Mouse (Mus musculus) MEL (cell line): ENCODE results near the gene Map4. TPM values are rescaled to one million over a fixed set of nuclear protein-coding genes. Genes with fewer than 3 reads are reported as not detected.

Source experiments
- DNase-seq: peaks from one replicate; pipeline ENCODE4 v3.0.0; 2011; ENCODE audit warnings: low read depth, low spot score
- H3K27ac ChIP-seq: 2 replicates; pipeline ENCODE4 v1.5.1; 2012; ENCODE audit warnings: low read depth, mild to moderate bottlenecking, control low read depth, low read length, moderate library complexity; ENCODE audit not compliant: control insufficient read depth
- H3K27me3 ChIP-seq, 2 experiments: fragments of 150-350 bp in 1 of 2; sonication (generic) in 1 of 2; 2 replicates each; pipeline ENCODE4 v1.6.1; 2012; ENCODE audit warnings: low read length in 2 of 2, mild to moderate bottlenecking in 2 of 2, improper control_type of control experiment in 1 of 2, moderate library complexity in 1 of 2; ENCODE audit not compliant: insufficient read depth in 2 of 2, control insufficient read depth in 1 of 2
- H3K36me3 ChIP-seq, 2 experiments: 2 replicates each; pipeline ENCODE4 v1.6.1; 2012 to 2014; ENCODE audit warnings: low read length in 2 of 2, improper control_type of control experiment in 1 of 2, inconsistent platforms in 1 of 2, mild to moderate bottlenecking in 1 of 2; ENCODE audit not compliant: insufficient read depth in 2 of 2, control insufficient read depth in 1 of 2
- H3K4me1 ChIP-seq, 2 experiments: fragments of 150-350 bp in 1 of 2; sonication (generic) in 1 of 2; 2 replicates each; pipeline ENCODE4 v1.6.1; 2012; ENCODE audit warnings: low read length in 2 of 2, improper control_type of control experiment in 1 of 2, mild to moderate bottlenecking in 1 of 2; ENCODE audit not compliant: insufficient read depth in 2 of 2, control insufficient read depth in 1 of 2
- H3K4me3 ChIP-seq, 2 experiments: fragments of 150-350 bp in 1 of 2; sonication (generic) in 1 of 2; 2 replicates each; pipeline ENCODE4 v1.5.1; 2012; ENCODE audit warnings: low read depth in 2 of 2, low read length in 2 of 2, mild to moderate bottlenecking in 2 of 2, moderate library complexity in 2 of 2, control low read depth in 1 of 2, improper control_type of control experiment in 1 of 2; ENCODE audit not compliant: control insufficient read depth in 1 of 2, insufficient read depth in 1 of 2
- H3K79me2 ChIP-seq: 2 replicates; pipeline ENCODE4 v1.6.1; 2012; ENCODE audit warnings: mild to moderate bottlenecking, low read length, moderate library complexity; ENCODE audit not compliant: control insufficient read depth, poor library complexity, insufficient read depth
- H3K9ac ChIP-seq: 2 replicates; pipeline ENCODE4 v1.6.1; 2012; ENCODE audit warnings: low read depth, mild to moderate bottlenecking, control low read depth, low read length, moderate library complexity; ENCODE audit not compliant: control insufficient read depth, poor library complexity, severe bottlenecking
- H3K9me3 ChIP-seq: fragments of 150-350 bp; sonication (generic); replicated peaks from 2 replicates; pipeline ENCODE4 v1.6.1; 2012; ENCODE audit warnings: mild to moderate bottlenecking, low read length, improper control_type of control experiment, moderate library complexity; ENCODE audit not compliant: insufficient read depth
- CTCF ChIP-seq, 3 experiments: IDR thresholded peaks in 2 of 3; conservative IDR thresholded peaks in 1 of 3; 2 replicates each; pipeline ENCODE4 v1.5.1; 2011 to 2012; ENCODE audit warnings: low read length in 3 of 3, low read depth in 2 of 3, mild to moderate bottlenecking in 2 of 3, improper control_type of control experiment in 1 of 3, inconsistent platforms in 1 of 3, mixed read lengths in 1 of 3, moderate library complexity in 1 of 3; ENCODE audit not compliant: control insufficient read depth in 1 of 3, insufficient read depth in 1 of 3, poor library complexity in 1 of 3, severe bottlenecking in 1 of 3
- ELF1 ChIP-seq: IDR thresholded peaks from 2 replicates; pipeline ENCODE4 v1.6.1; 2014; ENCODE audit warnings: low read depth, mild to moderate bottlenecking, inconsistent platforms, low read length, improper control_type of control experiment, moderate library complexity
- ETS1 ChIP-seq: IDR thresholded peaks from 2 replicates; pipeline ENCODE4 v1.6.1; 2012; ENCODE audit warnings: low read depth, mild to moderate bottlenecking, inconsistent platforms, low read length, improper control_type of control experiment, moderate library complexity
- HCFC1 ChIP-seq: IDR thresholded peaks from 2 replicates; pipeline ENCODE4 v1.6.1; 2012; ENCODE audit warnings: low read depth, mild to moderate bottlenecking, inconsistent platforms, low read length, improper control_type of control experiment, moderate library complexity
- JUND ChIP-seq: IDR thresholded peaks from 2 replicates; pipeline ENCODE4 v1.6.1; 2011; ENCODE audit warnings: low read depth, mild to moderate bottlenecking, improper control_type of control experiment, low read length
- KAT2A ChIP-seq: conservative IDR thresholded peaks from 2 replicates; pipeline ENCODE4 v1.6.1; 2012; ENCODE audit warnings: low read depth, low read length, improper control_type of control experiment, inconsistent platforms
- MAFK ChIP-seq: IDR thresholded peaks from 2 replicates; pipeline ENCODE4 v1.6.1; 2011; ENCODE audit warnings: low read depth, mild to moderate bottlenecking, low read length, improper control_type of control experiment, borderline replicate concordance
- MAX ChIP-seq: IDR thresholded peaks from 2 replicates; pipeline ENCODE4 v1.6.1; 2011; ENCODE audit warnings: low read length, improper control_type of control experiment
- MAZ ChIP-seq: IDR thresholded peaks from 2 replicates; pipeline ENCODE4 v1.6.1; 2012; ENCODE audit warnings: low read depth, mild to moderate bottlenecking, inconsistent platforms, low read length, improper control_type of control experiment
- MEF2A ChIP-seq: IDR thresholded peaks from 2 replicates; pipeline ENCODE4 v1.6.1; 2014; ENCODE audit warnings: low read depth, mild to moderate bottlenecking, inconsistent platforms, low read length, improper control_type of control experiment; ENCODE audit not compliant: poor library complexity, insufficient replicate concordance, severe bottlenecking; ENCODE audit errors: extremely low read depth
- MXI1 ChIP-seq: IDR thresholded peaks from 2 replicates; pipeline ENCODE4 v1.6.1; 2011; ENCODE audit warnings: mild to moderate bottlenecking, low read depth, low read length, improper control_type of control experiment
- MYC ChIP-seq: IDR thresholded peaks from 2 replicates; pipeline ENCODE4 v1.6.1; 2011; ENCODE audit warnings: low read depth, mild to moderate bottlenecking, low read length, improper control_type of control experiment, moderate library complexity
- NELFE ChIP-seq: IDR thresholded peaks from 2 replicates; pipeline ENCODE4 v1.6.1; 2011; ENCODE audit warnings: low read depth, low read length, improper control_type of control experiment
- NRF1 ChIP-seq: IDR thresholded peaks from 2 replicates; pipeline ENCODE4 v1.6.1; 2014; ENCODE audit warnings: low read depth, mild to moderate bottlenecking, inconsistent platforms, low read length, improper control_type of control experiment, moderate library complexity; ENCODE audit not compliant: poor library complexity, insufficient read depth, severe bottlenecking
- POLR2A ChIP-seq, 2 experiments: IDR thresholded peaks; 2 replicates each; pipeline ENCODE4 v1.6.1; 2011 to 2012; ENCODE audit warnings: low read length in 2 of 2, mild to moderate bottlenecking in 2 of 2, control low read depth in 1 of 2, improper control_type of control experiment in 1 of 2, low read depth in 1 of 2, moderate library complexity in 1 of 2; ENCODE audit not compliant: control insufficient read depth in 1 of 2, insufficient read depth in 1 of 2, poor library complexity in 1 of 2
- SIN3A ChIP-seq: IDR thresholded peaks from 2 replicates; pipeline ENCODE4 v1.6.1; 2012; ENCODE audit warnings: low read length, improper control_type of control experiment, inconsistent platforms
- TAL1 ChIP-seq: IDR thresholded peaks from 2 replicates; pipeline ENCODE4 v1.6.1; 2012; ENCODE audit warnings: mild to moderate bottlenecking, inconsistent platforms, low read length, moderate library complexity, mixed read lengths
- TBP ChIP-seq: IDR thresholded peaks from 2 replicates; pipeline ENCODE4 v1.8.0; 2011; ENCODE audit warnings: low read depth, low read length, improper control_type of control experiment
- TCF12 ChIP-seq: IDR thresholded peaks from 2 replicates; pipeline ENCODE4 v1.6.1; 2014; ENCODE audit warnings: low read depth, mild to moderate bottlenecking, inconsistent platforms, low read length, improper control_type of control experiment, moderate library complexity
- UBTF ChIP-seq: IDR thresholded peaks from 2 replicates; pipeline ENCODE4 v1.6.1; 2012; ENCODE audit warnings: low read depth, mild to moderate bottlenecking, inconsistent platforms, low read length, improper control_type of control experiment, moderate library complexity, borderline replicate concordance; ENCODE audit not compliant: insufficient read depth
- USF2 ChIP-seq, 2 experiments: IDR thresholded peaks; 2 replicates each; pipeline ENCODE4 v1.6.1; 2011 to 2012; ENCODE audit warnings: improper control_type of control experiment in 2 of 2, low read length in 2 of 2, borderline replicate concordance in 1 of 2, inconsistent platforms in 1 of 2, low read depth in 1 of 2, mild to moderate bottlenecking in 1 of 2; ENCODE audit not compliant: insufficient read depth in 1 of 2
- ZC3H11A ChIP-seq: IDR thresholded peaks from 2 replicates; pipeline ENCODE4 v1.6.1; 2012; ENCODE audit warnings: low read depth, mild to moderate bottlenecking, inconsistent platforms, low read length, improper control_type of control experiment
- ZNF384 ChIP-seq: IDR thresholded peaks from 2 replicates; pipeline ENCODE4 v1.6.1; 2012; ENCODE audit warnings: low read depth, mild to moderate bottlenecking, inconsistent platforms, low read length, improper control_type of control experiment
- polyA plus RNA-seq, 2 experiments: library from polyadenylated mRNA; stranded (reverse) in 1 of 2; unstranded in 1 of 2; fragments of >175 nt in 1 of 2; fragments of >200 nt in 1 of 2; gene quantifications; 2 replicates each; pipeline versions ENCODE4 v1.2.1 to v1.2.4; 2012; ENCODE audit warnings: low replicate concordance in 2 of 2, low read depth in 1 of 2; ENCODE audit not compliant: insufficient read length in 2 of 2, insufficient read depth in 1 of 2, missing spikeins in 1 of 2
- total RNA-seq: library from RNA; depleted of rRNA; stranded (reverse); fragments of 300-350 nt; gene quantifications from 2 replicates; pipeline ENCODE4 v1.2.3, GENCODE M21; 2012

Gene Map4
- total and polyA plus RNA-seq, 3 experiments, result 14.5 to 47.8 TPM; not detected in 1

DNA sequence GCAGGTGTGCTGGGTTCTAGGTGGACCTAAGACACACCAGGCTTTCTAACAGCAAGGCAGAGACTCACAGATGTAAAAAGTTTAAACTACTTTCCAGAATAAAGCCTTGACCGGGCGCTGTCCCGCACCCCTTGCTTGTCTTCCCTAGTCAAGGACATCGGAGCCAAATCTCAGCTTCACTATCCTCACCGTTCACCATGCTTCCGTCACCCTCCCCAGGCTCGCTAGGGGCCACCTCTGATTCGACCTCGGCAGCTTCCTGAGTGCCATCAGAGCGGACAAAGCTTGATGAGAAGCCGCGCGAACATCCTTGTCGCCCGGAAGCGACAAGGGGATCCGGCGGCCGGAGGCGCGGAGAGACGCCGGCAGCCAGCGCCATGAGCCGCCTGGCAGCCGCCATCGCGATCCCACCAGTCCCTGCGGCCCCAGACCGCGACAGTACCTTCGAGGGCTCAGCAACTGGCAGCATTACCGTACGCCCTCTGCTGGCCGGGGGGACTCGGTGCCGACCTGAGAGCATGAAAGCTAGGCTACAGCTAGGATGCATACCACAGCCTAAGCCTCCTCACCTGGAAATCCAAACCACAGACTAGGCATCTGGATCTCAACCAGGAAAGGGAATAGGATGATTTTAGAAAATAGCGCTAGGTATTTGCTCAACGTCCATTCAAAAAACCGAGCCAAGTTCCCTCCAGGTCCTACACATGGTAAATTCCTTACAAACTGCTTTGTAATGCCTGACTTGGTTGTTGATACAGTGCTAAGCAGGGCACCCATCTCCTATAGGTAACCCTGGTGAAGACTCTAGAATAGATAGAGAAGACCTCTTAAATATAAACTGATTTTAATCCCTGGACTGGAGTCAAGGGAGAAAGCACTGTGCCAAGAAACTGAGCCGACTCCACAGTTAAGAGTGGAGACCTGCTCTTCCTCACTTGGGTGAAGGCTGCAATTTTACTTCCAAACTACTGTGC is 169.7 kb downstream of the Map4 start (continued):
- no peak for TF ChIP-seq JUND
- no peak for TF ChIP-seq ELF1
- TF ChIP-seq ETS1, result no peak
- TF ChIP-seq MAFK, result no peak
- TF ChIP-seq, all 39 proteins: peak for 15

- H3K9me3 ChIP-seq, result no peaks in the 10 kb centered on the region
- H3K27ac ChIP-seq, result no peak overlapping the region
- H3K27me3 ChIP-seq, result no peaks in the 10 kb centered on the region
- H3K79me2 ChIP-seq, result peaks cover 24% of the 10 kb centered on the region
- peaks cover 5 to 12% of the 10 kb centered on the region in 2 experiments for H3K36me3 ChIP-seq
- TF ChIP-seq UBTF (no peak), POLR2A (IDR thresholded peaks at IDR 0.05; ENCODE audit: control insufficient read depth in 1 of 2, insufficient read depth in 1 of 2, low read depth in 1 of 2, low read length in 2 of 2, poor library complexity in 1 of 2) (no peak), ZNF384 (no peak)
- DNase-seq, result no peak
- peak overlapping the region; percentile 90 to 99 for H3K4me3 ChIP-seq
- H3K4me1 ChIP-seq, result peaks cover 2 to 3% of the 10 kb centered on the region in 2 experiments; a peak in 2 of 4 replicates
- peak overlapping the region; percentile 95 for H3K9ac ChIP-seq
Observed at GRCm38 (mm10) chr9:110116353-110116976, 185.2 kb downstream of the Map4 start.

GRCm38 (mm10) chr9:110116977-110117778 is 185.9 kb downstream of the Map4 start, which contains the start of gene Smarcc1:
TSS of gene Smarcc1 (plus strand) at chr9:110117708.
- Histone ChIP-seq H3K36me3 (peaks cover 5 to 12% of the 10 kb centered on the region in 2 experiments), H3K4me3 (peak within 1 kb of the TSS; percentile 90 to 99), H3K27me3 (no peaks in the 10 kb centered on the region), H3K9ac (peak within 1 kb of the TSS; percentile 95), H3K4me1 (peaks cover 2 to 3% of the 10 kb centered on the region in 2 experiments; a peak in 2 of 4 replicates), H3K79me2 (peaks cover 24% of the 10 kb centered on the region), H3K9me3 (no peaks in the 10 kb centered on the region), H3K27ac (peak within 1 kb of the TSS; percentile 82)
- DNase-seq, result peak; percentile 93
- TF ChIP-seq TAL1 (no peak), KAT2A (peak; percentile 89), MAZ (no peak; the same call in 1 of the 2 replicates), HCFC1 (peak; percentile 98), TBP (peak; percentile 16; the same call in 1 of the 2 replicates), MEF2A (no peak), SIN3A (peak; percentile 74; the same call in 1 of the 2 replicates), TCF12 (peak; percentile 43; the same call in 1 of the 2 replicates), ZC3H11A (no peak), JUND (no peak), MYC (no peak), MAX (peak; percentile 24; the same call in 1 of the 2 replicates), NRF1 (peak; percentile 77), NELFE (peak; percentile 72), MXI1 (peak; percentile 67), ZNF384 (no peak), ETS1 (no peak), CTCF (IDR thresholded peaks at IDR 0.05 in 2 of 3, conservative IDR thresholded peaks at IDR 0.05 in 1 of 3; ENCODE audit: control insufficient read depth in 1 of 3, insufficient read depth in 1 of 3, low read depth in 2 of 3, low read length in 3 of 3, poor library complexity in 1 of 3, severe bottlenecking in 1 of 3) (no peak), USF2 (IDR thresholded peaks at IDR 0.05; ENCODE audit: borderline replicate concordance in 1 of 2, insufficient read depth in 1 of 2, low read depth in 1 of 2, low read length in 2 of 2) (no peak)
